Mouse (Mus musculus) hindbrain, postnatal 0 days (tissue): ENCODE data around the gene Fkbp14. TPM values are rescaled to one million over a fixed set of nuclear protein-coding genes. Genes with fewer than 3 reads are reported as not detected.
A peak's percentile ranks its signal among the peaks of the same experiment; 100 is the strongest.

ENCODE experiments used
- ATAC-seq: fragments of 200-750 bp; cut with Nextera tagmentation; 2 replicates; pipeline ENCODE4 v1.8.0; 2017; ENCODE audit warnings: mild to moderate bottlenecking, moderate TSS enrichment, moderate library complexity
- DNase-seq: peaks from one replicate; pipeline ENCODE4 v3.0.0-alpha.2; 2015; ENCODE audit warnings: low spot score
- H3K27ac ChIP-seq: fragments of 300-500 bp; sonication (generic); 2 replicates; pipeline ENCODE4 v1.5.1; 2014; ENCODE audit warnings: mild to moderate bottlenecking
- H3K27me3 ChIP-seq: fragments of 300-500 bp; sonication (generic); 2 replicates; pipeline ENCODE4 v1.6.1; 2014; ENCODE audit warnings: low read length, mixed read lengths; ENCODE audit not compliant: insufficient read depth
- H3K36me3 ChIP-seq: fragments of 300-500 bp; sonication (generic); 2 replicates; pipeline ENCODE4 v1.6.1; 2014; ENCODE audit warnings: low read length, mixed read lengths; ENCODE audit not compliant: insufficient read depth
- H3K4me1 ChIP-seq: fragments of 300-500 bp; sonication (generic); 2 replicates; pipeline ENCODE4 v1.6.1; 2014; ENCODE audit warnings: antibody characterized with exemption, low read length, mixed read lengths; ENCODE audit not compliant: insufficient read depth
- H3K4me2 ChIP-seq: fragments of 300-500 bp; sonication (generic); 2 replicates; pipeline ENCODE4 v1.6.1; 2014; ENCODE audit warnings: low read depth, mild to moderate bottlenecking, low read length, moderate library complexity, mixed read lengths
- H3K4me3 ChIP-seq: fragments of 300-500 bp; sonication (generic); 2 replicates; pipeline ENCODE4 v1.5.1; 2014; ENCODE audit warnings: low read length
- H3K9ac ChIP-seq: fragments of 300-500 bp; sonication (generic); replicated peaks from 2 replicates; pipeline ENCODE4 v1.6.1; 2014; ENCODE audit warnings: mild to moderate bottlenecking, low read length, moderate library complexity, mixed read lengths
- H3K9me3 ChIP-seq: fragments of 300-500 bp; sonication (generic); 2 replicates; pipeline ENCODE4 v1.6.1; 2016; ENCODE audit warnings: low read length, mixed read lengths
- CTCF ChIP-seq: IDR thresholded peaks from 2 replicates; pipeline ENCODE4 v1.5.1; 2016; ENCODE audit warnings: antibody characterized with exemption, control low read depth, low read depth
- WGBS: fragments of 180-500 bp; shearing (Covaris S2); extraction: QIAGEN DNeasy Blood & Tissue Kit; methylation state at CpG from one replicate; pipeline ENCODE4 v1.1.7; 2014; 5-methylcytosine and 5-hydroxymethylcytosine counted together
- polyA plus RNA-seq: library from polyadenylated mRNA; unstranded; fragments of >200 nt; fragmentation: Nextera tagmentation; extraction: Ambion mirVana; gene quantifications from 2 replicates; pipeline ENCODE4 v1.2.1, GENCODE M21; 2015
- total RNA-seq: library from RNA; depleted of rRNA; stranded (reverse); fragments of >200 nt; gene quantifications from 2 replicates; pipeline ENCODE4 v1.2.3, GENCODE M21; 2014

The Fkbp14 gene
- total and polyA plus RNA-seq, 2 experiments from 2014 or later: 5.7 to 6.9 TPM

DNA sequence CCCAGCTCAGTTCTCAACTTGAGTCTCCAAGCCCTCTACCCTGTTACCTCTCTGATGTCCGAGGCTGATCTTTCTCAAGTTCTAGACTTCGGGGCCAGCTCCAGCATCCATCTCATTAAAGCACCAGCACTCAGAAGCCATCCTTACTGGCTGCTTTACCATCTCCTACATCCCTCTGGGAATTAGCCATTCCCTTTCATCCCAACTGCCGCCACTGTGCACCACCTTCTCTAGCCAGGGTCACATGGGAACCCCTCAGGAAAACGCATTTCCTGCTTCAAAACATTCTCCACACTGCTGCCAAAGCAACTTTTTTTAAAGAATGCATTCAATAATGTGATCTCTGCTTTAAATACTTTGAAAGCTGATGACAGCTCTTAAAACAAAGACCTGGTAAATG lies 47.8 kb downstream of the Fkbp14 start:
- peaks cover 19% of the 10 kb centered on the region for H3K4me1 ChIP-seq
- no peak for TF ChIP-seq CTCF
- no peak overlapping the region for H3K9ac ChIP-seq
- WGBS: 68% methylated on average over 4 of the region's 4 CpGs
- H3K4me2 ChIP-seq: no peak overlapping the region
- H3K36me3 ChIP-seq: no peaks in the 10 kb centered on the region
- H3K4me3 ChIP-seq: no peak overlapping the region
- no peak for ATAC-seq
- DNase-seq: no peak
- H3K9me3 ChIP-seq: no peaks in the 10 kb centered on the region
- H3K27me3 ChIP-seq: no peaks in the 10 kb centered on the region
- H3K27ac ChIP-seq: no peak overlapping the region

DNA sequence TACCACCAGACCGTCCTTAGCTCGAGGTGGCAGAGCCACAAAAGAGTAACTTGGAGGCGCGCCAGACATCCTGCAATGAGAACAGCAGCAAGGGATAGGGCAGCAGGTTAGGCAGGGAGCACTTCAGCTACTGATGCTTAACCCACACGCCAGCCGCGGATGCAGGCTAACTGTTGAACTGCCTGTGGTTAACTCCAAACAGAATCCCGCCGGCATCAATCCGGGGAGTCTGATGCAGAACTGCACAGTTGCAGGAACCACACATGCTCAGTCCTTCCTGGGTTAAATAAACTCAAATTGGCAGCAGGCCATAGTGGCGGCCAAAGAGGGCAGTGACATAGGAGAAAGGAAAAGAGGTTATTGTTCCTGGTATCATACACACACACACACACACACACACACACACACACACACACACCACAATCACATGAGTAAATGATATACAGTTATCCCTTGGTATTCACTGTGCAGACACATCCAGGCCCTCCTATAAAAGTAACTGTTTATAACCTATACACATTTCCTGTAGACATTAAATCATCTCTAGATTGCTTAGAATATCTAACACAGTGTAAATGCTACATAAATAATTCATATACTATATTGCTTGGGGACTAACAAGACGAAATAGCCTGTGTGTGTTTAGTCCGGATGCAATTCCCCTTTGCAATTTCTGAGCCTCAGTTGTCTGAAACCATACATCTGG lies 48.6 kb downstream of the Fkbp14 start:
- no peak for TF ChIP-seq CTCF
- WGBS: 36% methylated on average over 13 of the region's 13 CpGs
- Histone ChIP-seq H3K9ac (no peak overlapping the region), H3K4me3 (no peak overlapping the region), H3K36me3 (no peaks in the 10 kb centered on the region; the same call in 1 of the 2 replicates), H3K9me3 (no peaks in the 10 kb centered on the region), H3K4me2 (no peak overlapping the region), H3K27ac (no peak overlapping the region), H3K27me3 (no peaks in the 10 kb centered on the region), H3K4me1 (peaks cover 11% of the 10 kb centered on the region; the same call in 1 of the 2 replicates)
- ATAC-seq (no peak; the same call in 1 of the 2 replicates), DNase-seq (peak; percentile 31)

DNA sequence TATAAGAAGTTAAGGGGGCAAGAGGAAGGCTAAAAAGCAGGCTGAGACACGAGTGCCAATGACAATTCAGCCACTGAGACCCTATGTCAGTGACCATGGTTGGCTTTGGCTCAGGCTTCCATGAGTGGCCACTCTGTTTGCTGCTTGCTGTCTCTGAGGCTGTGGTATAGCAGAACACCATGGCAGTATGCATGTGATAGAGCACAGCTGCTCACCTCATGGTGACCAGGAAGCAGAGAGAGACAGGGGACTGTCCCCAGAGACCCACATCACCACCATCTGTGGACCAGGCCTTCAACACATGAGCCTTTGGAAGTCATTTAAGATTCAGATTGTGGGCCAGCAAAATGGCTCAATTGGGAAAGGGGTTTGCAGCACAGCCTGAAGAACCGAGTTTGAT lies 53.5 kb downstream of the Fkbp14 start:
- Histone ChIP-seq H3K4me2 (no peak overlapping the region), H3K9me3 (no peaks in the 10 kb centered on the region)

DNA sequence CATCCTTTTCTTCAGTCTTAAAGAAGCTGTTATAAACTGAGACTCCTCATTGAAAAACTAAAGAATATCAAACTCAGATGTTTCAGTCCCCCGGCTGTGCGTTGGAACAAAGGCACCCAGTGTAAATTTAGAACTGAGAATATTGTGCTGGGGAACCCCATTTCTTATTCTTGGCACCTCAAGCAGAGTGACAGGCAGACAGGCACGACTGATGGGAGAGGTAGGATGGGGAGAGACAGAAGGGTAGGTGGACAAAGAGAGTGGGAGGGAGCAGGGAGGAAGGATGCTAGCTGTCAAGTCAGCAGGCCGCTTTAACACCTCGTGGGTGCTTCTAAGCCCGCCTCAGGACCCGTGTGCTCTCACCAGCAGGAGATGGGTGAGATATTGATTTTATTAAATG lies 54.3 kb downstream of the Fkbp14 start:
- no peak for ATAC-seq
- Histone ChIP-seq H3K27me3 (no peaks in the 10 kb centered on the region), H3K4me1 (no peaks in the 10 kb centered on the region; the same call in 1 of the 2 replicates), H3K36me3 (no peaks in the 10 kb centered on the region; the same call in 1 of the 2 replicates), H3K27ac (no peak overlapping the region), H3K4me3 (no peak overlapping the region), H3K4me2 (no peak overlapping the region), H3K9ac (no peak overlapping the region), H3K9me3 (no peaks in the 10 kb centered on the region)
- TF ChIP-seq CTCF: no peak
- no peak for DNase-seq
- WGBS: 67% methylated on average over 7 of the region's 7 CpGs

More for the DNA sequence above, 53.5 kb downstream of the Fkbp14 start:
- no peak for ATAC-seq
- no peak for DNase-seq
- TF ChIP-seq CTCF: no peak
- Histone ChIP-seq H3K9ac (no peak overlapping the region), H3K36me3 (no peaks in the 10 kb centered on the region; the same call in 1 of the 2 replicates), H3K4me3 (no peak overlapping the region), H3K27me3 (no peaks in the 10 kb centered on the region), H3K27ac (no peak overlapping the region), H3K4me1 (no peaks in the 10 kb centered on the region; the same call in 1 of the 2 replicates)
- 87% methylated on average over 2 of the region's 2 CpGs for WGBS

DNA sequence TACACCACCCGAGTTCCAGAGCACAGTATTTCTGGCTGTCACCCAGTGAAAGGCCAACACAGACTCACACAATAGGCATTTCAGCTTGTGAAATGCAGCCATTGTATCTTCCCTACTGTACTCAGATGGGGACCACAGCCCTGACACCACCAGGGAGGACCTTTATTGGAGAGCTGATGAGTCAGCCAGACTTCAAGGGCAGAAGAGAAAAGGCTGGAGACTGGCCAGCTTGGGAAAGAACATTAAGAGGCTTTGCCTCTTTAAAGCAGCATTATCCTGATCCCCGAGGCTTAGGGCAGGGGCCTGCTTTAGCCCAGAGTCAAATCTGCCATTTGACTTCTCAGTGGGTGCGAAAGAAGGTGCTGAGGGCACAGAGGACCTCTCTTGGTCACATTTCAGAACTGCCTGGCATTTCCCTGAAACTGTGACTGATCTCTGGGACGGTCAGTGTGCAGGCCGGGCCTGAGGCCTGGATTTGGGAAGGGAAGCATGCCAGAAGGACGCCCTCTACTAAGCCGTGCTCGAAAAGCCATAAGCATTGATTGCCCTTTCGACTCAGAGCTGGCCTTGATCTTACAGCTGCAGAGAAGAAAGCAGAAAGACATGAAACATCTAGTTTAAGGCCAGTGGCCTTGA lies 56.7 kb downstream of the Fkbp14 start:
- H3K4me2 ChIP-seq: no peak overlapping the region
- TF ChIP-seq CTCF: no peak
- no peak overlapping the region for H3K4me3 ChIP-seq
- DNase-seq (peak; percentile 23), ATAC-seq (peak; percentile 50)
- no peaks in the 10 kb centered on the region; the same call in 1 of the 2 replicates for H3K4me1 ChIP-seq
- no peaks in the 10 kb centered on the region; the same call in 1 of the 2 replicates for H3K36me3 ChIP-seq
- H3K9ac ChIP-seq: no peak overlapping the region
- 46% methylated on average over 9 of the region's 9 CpGs for WGBS
- no peaks in the 10 kb centered on the region for H3K9me3 ChIP-seq
- H3K27me3 ChIP-seq: no peaks in the 10 kb centered on the region
- H3K27ac ChIP-seq: peak overlapping the region; percentile 15; the same call in 1 of the 2 replicates

DNA sequence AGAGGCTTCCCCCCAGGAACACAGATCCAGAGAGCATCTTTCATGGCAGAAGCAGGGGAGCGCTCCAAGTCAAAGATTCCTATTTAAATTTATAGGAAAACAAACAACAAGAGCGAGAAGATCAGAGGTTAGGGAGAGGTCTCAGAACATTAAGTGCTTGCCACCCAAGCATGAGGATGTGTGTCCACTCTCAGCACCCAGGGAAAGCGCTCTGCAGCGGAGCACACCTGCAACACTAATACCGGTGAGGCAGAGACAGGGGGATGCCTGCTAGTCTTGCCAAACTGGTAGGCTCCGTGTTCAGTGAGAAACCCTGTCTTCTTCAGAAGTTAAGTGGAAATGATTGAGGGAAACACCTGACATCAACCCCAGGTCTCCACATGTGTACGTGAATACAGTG lies 57.7 kb downstream of the Fkbp14 start:
- ATAC-seq (no peak), DNase-seq (no peak)
- peak overlapping the region; percentile 32; the same call in 1 of the 2 replicates for H3K27ac ChIP-seq
- H3K4me2 ChIP-seq: no peak overlapping the region
- H3K4me1 ChIP-seq: no peaks in the 10 kb centered on the region; the same call in 1 of the 2 replicates
- H3K9me3 ChIP-seq: no peaks in the 10 kb centered on the region
- no peaks in the 10 kb centered on the region for H3K27me3 ChIP-seq
- no peaks in the 10 kb centered on the region; the same call in 1 of the 2 replicates for H3K36me3 ChIP-seq
- H3K4me3 ChIP-seq: no peak overlapping the region
- no peak overlapping the region for H3K9ac ChIP-seq
- no peak for TF ChIP-seq CTCF
- 74% methylated on average over 7 of the region's 7 CpGs for WGBS
